Mouse (Mus musculus): ENCODE measurements around the gene Rock2. TPM values are rescaled to one million over a fixed set of nuclear protein-coding genes. Genes with fewer than 3 reads are reported as not detected.

Gene Rock2
- total and polyA plus RNA-seq, 3 experiments: 11.2 to 80.2 (median 78.0) TPM

DNA sequence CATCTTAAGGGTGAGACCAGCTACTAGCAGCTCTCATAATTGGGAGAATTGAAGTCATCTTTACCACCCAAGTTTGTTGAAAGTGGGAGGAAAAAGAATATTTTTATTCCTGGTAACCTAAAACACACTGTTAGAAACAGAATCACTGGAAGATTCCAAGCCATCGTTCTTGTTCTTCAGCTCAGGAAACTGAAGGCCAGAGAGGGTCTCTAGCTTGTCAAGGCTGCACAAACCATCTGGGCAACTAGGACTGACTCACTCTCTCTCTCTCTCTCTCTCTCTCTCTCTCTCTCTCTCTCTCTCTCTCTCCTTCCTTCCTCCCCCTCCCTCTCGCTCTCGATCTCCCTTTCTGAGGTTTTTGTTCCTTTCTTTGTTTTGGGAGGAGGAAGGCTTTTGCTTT lies 33.7 kb upstream of the Rock2 start:
- Histone ChIP-seq H3K27ac (no peak overlapping the region), H3K79me2 (replicated peaks; ENCODE audit: control insufficient read depth, insufficient read depth, low read length) (no peaks in the 10 kb centered on the region), H3K4me3 (no peak overlapping the region), H3K9ac (ENCODE audit: low read depth, low read length) (no peak overlapping the region), H3K27me3 (ENCODE audit: control insufficient read depth, insufficient read depth, low read length) (no peaks in the 10 kb centered on the region), H3K36me3 (ENCODE audit: control insufficient read depth, insufficient read depth, low read length) (no peaks in the 10 kb centered on the region), H3K4me1 (ENCODE audit: control insufficient read depth, insufficient read depth, low read length) (peaks cover 2% of the 10 kb centered on the region; the same call in 1 of the 2 replicates)
- no peak for DNase-seq
- WGBS: 59% methylated on average over 3 of the region's 3 CpGs
- intact Hi-C loops (cut with DNase I): no loop called here
- TF ChIP-seq EP300 (IDR thresholded peaks at IDR 0.05; ENCODE audit: insufficient read depth, low read depth, low read length): no peak
- no peak for TF ChIP-seq POLR2A (IDR thresholded peaks at IDR 0.05; ENCODE audit: insufficient read depth, low read depth, low read length)
- TF ChIP-seq CTCF (IDR thresholded peaks at IDR 0.05): no peak

DNA sequence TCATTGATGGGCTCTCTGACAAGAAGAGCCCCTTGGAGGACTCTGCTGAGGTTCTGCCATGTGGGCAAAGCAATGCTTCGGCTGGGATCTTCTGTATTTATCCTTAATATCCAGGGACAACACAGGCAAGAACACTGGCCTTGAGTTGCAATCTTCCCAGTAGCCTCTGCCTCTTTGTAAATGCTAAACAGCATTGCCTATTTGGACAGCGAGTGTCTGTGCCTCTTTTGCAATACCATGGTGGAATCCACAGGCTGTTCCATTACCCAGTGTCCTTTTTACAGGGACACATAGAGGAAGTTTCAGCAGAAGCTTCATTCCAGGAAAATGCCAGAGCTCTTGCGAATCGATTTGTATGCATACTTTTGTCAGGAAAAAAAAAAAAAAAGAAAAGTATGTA lies 30.2 kb upstream of the Rock2 start:
- H3K79me2 ChIP-seq (replicated peaks; ENCODE audit: control insufficient read depth, insufficient read depth, low read length): no peaks in the 10 kb centered on the region
- H3K9ac ChIP-seq (ENCODE audit: low read depth, low read length): no peak overlapping the region
- H3K27me3 ChIP-seq (ENCODE audit: control insufficient read depth, insufficient read depth, low read length): no peaks in the 10 kb centered on the region
- WGBS: 72% methylated on average over 4 of the region's 4 CpGs
- H3K36me3 ChIP-seq (ENCODE audit: control insufficient read depth, insufficient read depth, low read length): no peaks in the 10 kb centered on the region
- no peak for DNase-seq
- H3K4me3 ChIP-seq: no peak overlapping the region
- H3K4me1 ChIP-seq (ENCODE audit: control insufficient read depth, insufficient read depth, low read length): peaks cover 9% of the 10 kb centered on the region
- H3K27ac ChIP-seq: no peak overlapping the region
- no peak for TF ChIP-seq CTCF (IDR thresholded peaks at IDR 0.05)
- no peak for TF ChIP-seq POLR2A (IDR thresholded peaks at IDR 0.05; ENCODE audit: insufficient read depth, low read depth, low read length)
- no peak for TF ChIP-seq EP300 (IDR thresholded peaks at IDR 0.05; ENCODE audit: insufficient read depth, low read depth, low read length)
- intact Hi-C loops (cut with DNase I): no loop called here

DNA sequence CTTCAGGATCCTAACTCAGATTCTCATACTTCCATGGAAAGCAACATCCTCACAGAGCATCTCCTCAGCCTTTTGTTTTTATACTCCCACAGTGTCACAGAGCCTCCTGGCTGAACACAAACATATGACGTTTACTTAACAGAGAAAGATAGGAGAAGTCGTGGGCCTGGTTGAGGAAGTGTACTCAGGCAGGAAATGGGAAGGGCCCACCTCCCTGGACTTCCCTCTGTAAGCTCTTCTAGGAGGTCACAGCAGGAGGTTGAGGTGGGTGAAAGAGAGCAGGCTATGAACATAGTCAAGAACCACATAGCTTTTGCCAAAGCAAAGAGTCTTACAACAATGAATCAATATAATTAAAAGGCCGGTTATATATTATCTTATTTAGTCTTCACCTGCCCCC lies 28.8 kb upstream of the Rock2 start:
- intact Hi-C loops (cut with DNase I): no loop called here
- H3K4me3 ChIP-seq: no peak overlapping the region
- WGBS: 26% methylated on average over 3 of the region's 3 CpGs
- TF ChIP-seq POLR2A (IDR thresholded peaks at IDR 0.05; ENCODE audit: insufficient read depth, low read depth, low read length): no peak
- no peak for TF ChIP-seq CTCF (IDR thresholded peaks at IDR 0.05)
- no peak for TF ChIP-seq EP300 (IDR thresholded peaks at IDR 0.05; ENCODE audit: insufficient read depth, low read depth, low read length)
- peaks cover 21% of the 10 kb centered on the region for H3K4me1 ChIP-seq (ENCODE audit: control insufficient read depth, insufficient read depth, low read length)
- H3K27ac ChIP-seq: no peak overlapping the region
- H3K79me2 ChIP-seq (replicated peaks; ENCODE audit: control insufficient read depth, insufficient read depth, low read length): no peaks in the 10 kb centered on the region
- no peaks in the 10 kb centered on the region for H3K36me3 ChIP-seq (ENCODE audit: control insufficient read depth, insufficient read depth, low read length)
- H3K9ac ChIP-seq (ENCODE audit: low read depth, low read length): no peak overlapping the region
- peak in 1 of 2 experiments; percentile 41 for DNase-seq
- no peaks in the 10 kb centered on the region for H3K27me3 ChIP-seq (ENCODE audit: control insufficient read depth, insufficient read depth, low read length)

DNA sequence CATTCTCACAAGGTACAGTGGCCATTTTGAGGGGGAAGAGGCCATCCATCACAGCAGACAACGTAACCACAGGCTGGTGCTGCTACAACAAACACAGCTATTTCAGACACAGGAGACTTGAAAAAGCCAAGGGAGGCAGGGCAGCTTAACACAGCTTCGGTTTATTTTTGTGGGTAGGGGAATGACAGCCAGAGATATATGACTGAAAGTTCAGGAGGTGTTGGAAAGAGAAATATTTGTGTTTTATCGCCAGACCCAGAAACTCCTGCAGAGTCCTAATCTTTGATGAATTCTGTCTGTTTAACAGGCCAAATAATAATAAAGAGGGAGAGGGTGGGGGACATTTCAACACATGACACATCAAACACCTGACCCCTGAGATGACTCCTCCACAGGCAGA lies 28.2 kb upstream of the Rock2 start:
- Histone ChIP-seq H3K4me1 (ENCODE audit: control insufficient read depth, insufficient read depth, low read length) (peaks cover 21% of the 10 kb centered on the region), H3K27ac (no peak overlapping the region; the same call in 1 of the 2 replicates)

DNA sequence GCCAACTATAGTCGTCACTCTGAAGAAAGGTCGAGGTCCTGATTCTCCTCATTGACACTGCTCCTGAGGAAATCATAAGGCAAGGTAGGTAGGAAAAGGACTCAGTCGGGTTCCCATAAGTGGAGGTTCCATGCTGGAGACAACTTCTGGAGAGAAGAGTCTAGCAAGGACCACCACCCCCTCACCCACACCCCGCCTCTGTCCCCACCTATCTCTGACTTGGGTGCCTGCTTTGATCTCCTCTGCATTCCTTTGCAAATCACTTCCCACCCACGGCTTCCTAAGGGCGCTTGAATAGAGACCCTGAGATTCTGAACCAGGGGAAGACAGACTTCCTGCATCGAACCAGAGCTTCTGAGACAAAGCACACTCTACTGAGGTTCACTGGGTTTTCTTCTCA lies 27.4 kb upstream of the Rock2 start:
- H3K27me3 ChIP-seq (ENCODE audit: control insufficient read depth, insufficient read depth, low read length): no peaks in the 10 kb centered on the region
- no peak for DNase-seq
- TF ChIP-seq EP300 (IDR thresholded peaks at IDR 0.05; ENCODE audit: insufficient read depth, low read depth, low read length) (no peak), CTCF (IDR thresholded peaks at IDR 0.05) (no peak), POLR2A (IDR thresholded peaks at IDR 0.05; ENCODE audit: insufficient read depth, low read depth, low read length) (no peak)
- H3K79me2 ChIP-seq (replicated peaks; ENCODE audit: control insufficient read depth, insufficient read depth, low read length): no peaks in the 10 kb centered on the region
- intact Hi-C loops (cut with DNase I): no loop called here
- H3K4me3 ChIP-seq: no peak overlapping the region
- no peaks in the 10 kb centered on the region for H3K36me3 ChIP-seq (ENCODE audit: control insufficient read depth, insufficient read depth, low read length)
- WGBS: 72% methylated on average over 7 of the region's 7 CpGs
- H3K4me1 ChIP-seq (ENCODE audit: control insufficient read depth, insufficient read depth, low read length): peaks cover 21% of the 10 kb centered on the region
- no peak overlapping the region for H3K27ac ChIP-seq
- no peak overlapping the region for H3K9ac ChIP-seq (ENCODE audit: low read depth, low read length)

More for the DNA sequence above, 28.2 kb upstream of the Rock2 start:
- Histone ChIP-seq H3K9ac (ENCODE audit: low read depth, low read length) (no peak overlapping the region), H3K4me3 (no peak overlapping the region), H3K27me3 (ENCODE audit: control insufficient read depth, insufficient read depth, low read length) (no peaks in the 10 kb centered on the region), H3K36me3 (ENCODE audit: control insufficient read depth, insufficient read depth, low read length) (no peaks in the 10 kb centered on the region), H3K79me2 (replicated peaks; ENCODE audit: control insufficient read depth, insufficient read depth, low read length) (no peaks in the 10 kb centered on the region)
- intact Hi-C loops (cut with DNase I): no loop called here
- 27% methylated on average over 3 of the region's 3 CpGs for WGBS
- TF ChIP-seq POLR2A (IDR thresholded peaks at IDR 0.05; ENCODE audit: insufficient read depth, low read depth, low read length) (no peak), CTCF (IDR thresholded peaks at IDR 0.05) (no peak), EP300 (IDR thresholded peaks at IDR 0.05; ENCODE audit: insufficient read depth, low read depth, low read length) (no peak)
- no peak for DNase-seq

DNA sequence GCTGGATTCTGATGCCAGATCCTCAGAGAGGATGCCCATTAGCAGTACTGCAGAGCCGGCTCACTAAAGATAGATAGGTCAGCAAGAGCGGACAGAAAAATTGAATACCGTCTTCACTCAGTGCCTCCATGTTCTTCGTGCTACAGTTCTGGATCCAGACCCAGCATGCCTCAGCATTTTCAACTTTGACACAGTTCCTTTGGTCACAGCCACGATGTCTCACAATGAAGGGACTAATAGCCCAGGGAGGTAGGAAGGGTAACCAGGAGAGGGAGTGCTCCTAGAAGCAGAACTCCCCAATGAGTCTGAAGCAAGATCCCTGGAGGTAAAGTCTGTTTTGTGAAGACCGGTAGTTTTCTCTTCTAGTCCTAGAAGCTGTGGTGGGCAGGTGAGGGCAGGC lies 26.1 kb upstream of the Rock2 start:
- TF ChIP-seq POLR2A (IDR thresholded peaks at IDR 0.05; ENCODE audit: insufficient read depth, low read depth, low read length) (no peak), CTCF (IDR thresholded peaks at IDR 0.05) (no peak), EP300 (IDR thresholded peaks at IDR 0.05; ENCODE audit: insufficient read depth, low read depth, low read length) (no peak)
- Histone ChIP-seq H3K27me3 (ENCODE audit: control insufficient read depth, insufficient read depth, low read length) (no peaks in the 10 kb centered on the region), H3K4me3 (no peak overlapping the region), H3K27ac (no peak overlapping the region; the same call in 1 of the 2 replicates), H3K79me2 (replicated peaks; ENCODE audit: control insufficient read depth, insufficient read depth, low read length) (no peaks in the 10 kb centered on the region), H3K9ac (ENCODE audit: low read depth, low read length) (no peak overlapping the region), H3K36me3 (ENCODE audit: control insufficient read depth, insufficient read depth, low read length) (no peaks in the 10 kb centered on the region), H3K4me1 (ENCODE audit: control insufficient read depth, insufficient read depth, low read length) (peaks cover 25% of the 10 kb centered on the region)
- intact Hi-C loops (cut with DNase I): no loop called here
- 66% methylated on average over 6 of the region's 6 CpGs for WGBS
- no peak for DNase-seq
